Mouse (Mus musculus) embryonic fibroblast, embryonic 13.5 days (primary cell): ENCODE data around the gene Lrp8.

ENCODE experiments used
- CTCF ChIP-seq: IDR thresholded peaks from 2 replicates; pipeline ENCODE4 v1.5.1; 2011; ENCODE audit warnings: mild to moderate bottlenecking, control low read depth, low read length, moderate library complexity, borderline replicate concordance; ENCODE audit not compliant: insufficient read depth
- POLR2A ChIP-seq: IDR thresholded peaks from 2 replicates; pipeline ENCODE4 v1.6.1; 2011; ENCODE audit warnings: low read depth, mild to moderate bottlenecking, control low read depth, low read length, moderate library complexity

DNA sequence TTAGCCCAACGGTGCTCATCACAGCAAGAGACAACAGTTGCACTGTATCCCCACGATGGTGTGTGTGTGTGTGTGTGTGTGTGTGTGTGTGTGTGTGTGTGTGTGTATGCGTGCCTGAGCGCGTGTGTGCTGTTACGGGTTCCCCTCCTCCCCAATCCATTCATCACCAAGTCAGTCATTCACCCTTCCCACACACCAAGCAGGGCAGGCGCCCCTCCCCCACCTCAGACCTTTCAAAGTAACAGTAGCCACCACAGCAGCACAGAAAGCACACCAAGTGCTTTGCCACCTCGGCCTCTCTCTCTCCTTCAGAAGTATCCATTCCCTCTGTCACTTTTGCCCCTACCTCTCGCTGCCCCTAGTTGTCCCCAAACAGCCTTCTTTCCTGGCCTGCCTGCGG lies 45.8 kb upstream of the Lrp8 start:
- no peak for TF ChIP-seq POLR2A
- no peak for TF ChIP-seq CTCF
